Mouse (Mus musculus) thymus, postnatal 4 days (tissue): ENCODE results near the gene Eogt.
A peak's percentile ranks its signal among the peaks of the same experiment; 100 is the strongest.

Experiments
- DNase-seq: peaks from one replicate; pipeline ENCODE4 v3.0.0; 2021

Eogt gene

GRCm38 (mm10) chr6:97148383-97149251 is at the start of gene Eogt:
Eogt (minus strand) TSS chr6:97149182.
- DNase-seq: peak; percentile 91

- no peak for DNase-seq
Measured at GRCm38 (mm10) chr6:97179367-97179828, 30.4 kb upstream of the Eogt start.

GRCm38 (mm10) chr6:97178491-97179366 is 29.7 kb upstream of the Eogt start, which contains the start of gene Tmf1:
Tmf1 (minus strand) TSS chr6:97179122.
- DNase-seq: peak; percentile 96

- DNase-seq: no peak
Measured at GRCm38 (mm10) chr6:97175716-97176115, 26.7 kb upstream of the Eogt start.

GRCm38 (mm10) chr6:97150156-97150555 is 1.2 kb upstream of the Eogt start:
- peak; percentile 17 for DNase-seq

GRCm38 (mm10) chr6:97149721-97150120 is 739 bp upstream of the Eogt start:
- no peak for DNase-seq

GRCm38 (mm10) chr6:97147755-97148382 is 1.1 kb downstream of the Eogt start:
- DNase-seq: peak; percentile 11

GRCm38 (mm10) chr6:97145156-97145555 is 3.8 kb downstream of the Eogt start:
- no peak for DNase-seq

- no peak for DNase-seq
Measured at GRCm38 (mm10) chr6:97144359-97144758, 4.6 kb downstream of the Eogt start.

- no peak for DNase-seq
Measured at GRCm38 (mm10) chr6:97142611-97143010, 6.4 kb downstream of the Eogt start.

GRCm38 (mm10) chr6:97141811-97142210 is 7.2 kb downstream of the Eogt start:
- DNase-seq: no peak

- DNase-seq: no peak
Measured at GRCm38 (mm10) chr6:97132707-97133303, 16.2 kb downstream of the Eogt start.

- no peak for DNase-seq
Measured at GRCm38 (mm10) chr6:97131808-97132207, 17.2 kb downstream of the Eogt start.

GRCm38 (mm10) chr6:97130979-97131378 is 18.0 kb downstream of the Eogt start:
- DNase-seq: peak; percentile 19

- no peak for DNase-seq
Measured at GRCm38 (mm10) chr6:97124336-97125010, 24.5 kb downstream of the Eogt start.

GRCm38 (mm10) chr6:97120922-97121321 is 28.1 kb downstream of the Eogt start:
- no peak for DNase-seq

GRCm38 (mm10) chr6:97118327-97118726 is 30.7 kb downstream of the Eogt start:
- no peak for DNase-seq

GRCm38 (mm10) chr6:97116896-97117295 is 32.1 kb downstream of the Eogt start:
- no peak for DNase-seq

- DNase-seq: peak; percentile 17
Measured at GRCm38 (mm10) chr6:97114821-97115220, 34.2 kb downstream of the Eogt start.

GRCm38 (mm10) chr6:97112177-97112576 is 36.8 kb downstream of the Eogt start:
- no peak for DNase-seq

- DNase-seq: peak; percentile 41
Measured at GRCm38 (mm10) chr6:97106777-97107176, 42.2 kb downstream of the Eogt start.

GRCm38 (mm10) chr6:97106106-97106505 is 42.9 kb downstream of the Eogt start:
- no peak for DNase-seq
